Mouse (Mus musculus) left cerebral cortex, adult 2 months (tissue): ENCODE measurements around the gene Dlgap5. TPM values are rescaled to one million over a fixed set of nuclear protein-coding genes. Genes with fewer than 3 reads are reported as not detected.
A peak's percentile ranks its signal among the peaks of the same experiment; 100 is the strongest.

Experiments
- DNase-seq, 2 experiments: peaks; one replicate each; pipeline ENCODE4 v3.0.0; 2021 to 2022; ENCODE audit warnings: low spot score in 2 of 2, mixed read lengths in 1 of 2; ENCODE audit errors: extremely low spot score in 1 of 2
- H3K27ac ChIP-seq: fragments of 200-600 bp; 2 replicates; pipeline ENCODE4 v1.8.1; 2022
- H3K4me3 ChIP-seq: fragments of 200-600 bp; 2 replicates; pipeline ENCODE4 v1.8.1; 2022
- CTCF ChIP-seq: fragments of 200-600 bp; IDR thresholded peaks from 2 replicates; pipeline ENCODE4 v1.8.1; 2022; ENCODE audit warnings: antibody characterized with exemption, mild to moderate bottlenecking, moderate library complexity
- intact Hi-C: fragments of 180-260 bp; cut with DNase I; formaldehyde crosslinking; loops from one replicate; pipeline ENCODE4 v1.15.1; 2025
- total RNA-seq, 2 experiments: library from RNA; stranded (reverse); gene quantifications; 2 replicates each; pipeline ENCODE4 v1.2.3; 2021

Gene Dlgap5
- total RNA-seq, 2 experiments from 2014 or later: 0.43 to 0.47 TPM

DNA sequence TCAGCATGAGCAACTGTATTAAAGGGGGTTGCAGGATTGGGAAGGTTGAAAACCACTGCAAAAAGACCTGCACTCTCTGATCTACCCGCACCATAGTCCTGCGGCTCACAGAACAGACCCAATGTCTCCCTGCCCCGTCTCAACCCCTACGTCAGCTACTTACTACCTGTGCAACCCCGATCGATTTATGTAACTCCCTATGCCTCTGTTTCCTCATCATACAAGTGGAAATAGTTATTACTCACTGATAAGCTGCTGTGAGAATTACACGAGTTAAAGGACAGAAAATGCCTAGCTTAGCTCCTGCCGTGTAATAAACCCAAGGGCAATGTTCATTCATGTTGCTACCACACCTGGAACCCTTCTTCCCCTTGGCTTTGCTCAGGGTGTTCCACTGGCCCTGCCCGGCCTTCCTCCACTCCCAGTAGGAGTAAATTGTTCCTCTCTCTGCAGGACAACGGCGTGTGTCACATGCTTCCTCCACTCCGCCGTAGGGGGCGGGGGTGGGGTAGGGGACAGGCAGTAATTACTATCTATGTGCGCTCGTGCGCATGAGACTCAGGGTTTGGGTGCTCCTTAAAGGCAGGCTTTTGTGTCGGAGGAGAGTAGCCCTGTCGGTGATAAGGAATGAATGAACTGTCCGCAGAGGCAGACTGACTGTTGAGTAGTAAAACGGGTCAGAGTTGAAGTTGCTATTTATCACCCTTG is 53.3 kb downstream of the Dlgap5 start:
- TF ChIP-seq CTCF: no peak
- DNase-seq: no peak
- intact Hi-C loops: no loop called here
- Histone ChIP-seq H3K27ac (no peak overlapping the region), H3K4me3 (no peak overlapping the region)

- Histone ChIP-seq H3K27ac (no peak overlapping the region), H3K4me3 (no peak overlapping the region)
- intact Hi-C loops: no loop called here
- no peak for DNase-seq
- TF ChIP-seq CTCF: no peak
Measured at GRCm38 (mm10) chr14:47361899-47362298, 56.3 kb downstream of the Dlgap5 start.

DNA sequence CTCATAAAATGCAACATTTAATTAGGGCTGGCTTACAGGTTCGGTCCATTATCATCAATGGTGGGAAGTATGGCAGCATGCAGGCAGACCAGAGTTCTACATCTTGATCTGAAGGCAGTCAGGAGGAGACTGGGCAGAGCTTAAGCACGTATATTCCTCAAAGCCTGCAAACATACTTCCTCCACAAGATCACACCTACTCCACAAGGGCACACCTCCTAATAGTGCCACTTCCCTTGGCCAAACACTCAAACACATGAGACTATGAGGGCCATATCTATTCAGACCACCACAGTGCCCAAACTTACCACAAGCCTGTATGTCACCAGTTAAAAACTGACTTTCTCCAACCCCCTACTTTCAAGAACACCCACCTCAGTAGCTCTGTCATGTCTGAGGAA is 56.8 kb downstream of the Dlgap5 start:
- no peak for TF ChIP-seq CTCF

GRCm38 (mm10) chr14:47359610-47360009 is 58.6 kb downstream of the Dlgap5 start:
- no peak for TF ChIP-seq CTCF
- Histone ChIP-seq H3K27ac (no peak overlapping the region), H3K4me3 (no peak overlapping the region)
- no peak for DNase-seq
- intact Hi-C loops: no loop called here

More for the DNA sequence above, 56.8 kb downstream of the Dlgap5 start:
- Histone ChIP-seq H3K4me3 (no peak overlapping the region), H3K27ac (no peak overlapping the region)
- intact Hi-C loops: no loop called here
- no peak for DNase-seq

GRCm38 (mm10) chr14:47356622-47357021 is 61.6 kb downstream of the Dlgap5 start:
- Histone ChIP-seq H3K4me3 (no peak overlapping the region), H3K27ac (no peak overlapping the region)
- TF ChIP-seq CTCF: no peak
- no peak for DNase-seq
- intact Hi-C loops: no loop called here

- intact Hi-C loops: no loop called here
- no peak overlapping the region for H3K4me3 ChIP-seq
- no peak for TF ChIP-seq CTCF
- no peak overlapping the region for H3K27ac ChIP-seq
- DNase-seq: no peak
Measured at GRCm38 (mm10) chr14:47354948-47355347, 63.3 kb downstream of the Dlgap5 start.

DNA sequence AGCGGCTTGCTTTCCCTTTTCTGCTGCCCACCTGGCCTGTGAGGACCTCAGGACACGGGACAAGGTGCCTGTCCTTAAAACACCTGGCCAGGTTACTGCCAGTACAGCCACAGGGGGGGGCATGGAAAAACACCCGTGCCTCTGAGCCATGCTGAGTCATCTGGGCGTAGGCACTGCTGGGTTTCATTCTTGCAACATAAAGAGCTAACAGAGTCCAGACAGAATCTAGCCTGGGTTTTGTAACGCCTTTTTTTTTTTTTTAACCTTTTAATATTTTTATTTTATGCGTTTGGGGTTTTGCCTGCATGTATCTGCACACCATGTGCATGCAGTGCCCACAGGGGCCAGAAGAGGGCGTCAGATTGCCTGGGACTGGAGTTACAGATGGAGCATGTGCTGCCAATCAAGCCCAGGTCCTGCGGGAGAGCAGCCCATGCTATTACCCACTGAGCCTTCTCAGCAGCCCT is 64.1 kb downstream of the Dlgap5 start:
- TF ChIP-seq CTCF: peak; percentile 33
- intact Hi-C loops: no loop called here
- no peak overlapping the region for H3K4me3 ChIP-seq
- no peak overlapping the region for H3K27ac ChIP-seq
- no peak for DNase-seq

GRCm38 (mm10) chr14:47353240-47353639 is 65.0 kb downstream of the Dlgap5 start:
- Histone ChIP-seq H3K4me3 (no peak overlapping the region), H3K27ac (no peak overlapping the region)
- no peak for DNase-seq
- intact Hi-C loops: no loop called here
- TF ChIP-seq CTCF: no peak

- no peak for DNase-seq
- intact Hi-C loops: no loop called here
- no peak for TF ChIP-seq CTCF
- Histone ChIP-seq H3K4me3 (no peak overlapping the region), H3K27ac (no peak overlapping the region)
Measured at GRCm38 (mm10) chr14:47352272-47352671, 65.9 kb downstream of the Dlgap5 start.

DNA sequence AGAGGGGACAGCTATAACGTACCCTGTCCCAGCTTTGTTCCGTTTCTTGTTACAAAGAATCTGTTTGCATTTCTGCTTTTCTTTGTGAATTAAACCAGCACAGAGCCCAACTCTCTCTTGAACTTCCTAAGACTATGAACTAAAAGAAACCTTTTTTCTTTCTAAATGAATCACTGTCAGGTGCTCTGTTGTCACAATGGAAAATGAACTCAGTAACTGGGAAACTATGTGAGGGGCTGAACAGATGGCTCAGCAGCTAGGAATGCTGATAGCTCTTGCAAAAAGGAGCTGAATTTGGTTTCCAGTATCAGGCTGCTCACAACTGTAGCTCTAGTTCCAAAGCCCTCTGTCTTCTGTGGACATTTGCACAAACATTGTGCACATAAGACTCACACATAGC is 67.2 kb downstream of the Dlgap5 start:
- no peak overlapping the region for H3K27ac ChIP-seq
- DNase-seq: no peak
- intact Hi-C loops: no loop called here
- TF ChIP-seq CTCF: no peak
- H3K4me3 ChIP-seq: no peak overlapping the region

DNA sequence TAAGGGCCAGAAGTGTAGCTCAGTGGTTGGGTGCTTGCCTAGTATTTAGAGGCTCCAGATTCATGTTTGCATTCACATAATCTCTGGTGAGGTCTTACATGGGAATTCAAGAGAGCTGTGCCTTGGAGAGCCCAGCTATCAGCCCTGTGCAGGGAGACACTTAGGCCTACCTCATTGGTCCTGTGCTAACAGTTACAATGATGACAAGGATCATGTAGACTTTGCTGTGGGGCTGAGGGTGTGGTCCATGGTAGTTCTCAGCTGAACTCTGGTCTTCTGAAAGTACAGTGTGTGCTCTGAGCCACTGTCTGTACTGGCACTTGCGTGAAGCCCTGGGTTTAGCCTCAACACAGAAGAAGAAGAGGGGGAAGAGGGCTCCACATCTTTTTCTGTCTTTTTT is 71.5 kb downstream of the Dlgap5 start:
- intact Hi-C loops: no loop called here
- TF ChIP-seq CTCF: no peak
- no peak for DNase-seq
- H3K4me3 ChIP-seq: no peak overlapping the region
- no peak overlapping the region for H3K27ac ChIP-seq

DNA sequence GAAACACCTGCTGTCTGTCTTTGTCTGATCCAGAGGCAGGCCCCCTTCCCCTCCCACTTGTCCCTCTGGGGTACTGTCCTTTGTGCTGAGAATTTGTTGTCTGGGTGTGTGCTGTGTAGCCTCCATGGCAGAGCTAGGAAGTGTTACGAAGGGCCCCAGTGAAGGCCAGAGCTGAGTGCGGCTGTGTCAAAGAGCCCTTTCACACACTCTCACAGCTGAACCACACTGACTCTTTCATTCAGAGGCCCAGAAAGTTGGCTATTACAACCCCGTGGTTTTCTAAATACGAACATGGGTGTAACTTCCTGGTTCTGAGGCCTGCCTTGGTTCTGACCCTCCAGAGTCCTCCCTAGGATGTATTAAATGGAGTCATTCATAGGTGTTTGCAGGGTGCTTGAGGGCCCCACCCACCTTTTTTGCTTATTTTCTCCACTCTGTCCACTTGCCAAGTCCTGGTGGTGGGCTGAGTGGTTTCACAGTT is 76.4 kb downstream of the Dlgap5 start:
- intact Hi-C loops: no loop called here
- no peak for TF ChIP-seq CTCF
- DNase-seq: no peak
- H3K4me3 ChIP-seq: no peak overlapping the region
- no peak overlapping the region for H3K27ac ChIP-seq
